Mouse (Mus musculus) T-helper 17 cell (primary cell): Measurements from ENCODE around the gene Ppm1l.

Source experiments
- in situ Hi-C, 2 experiments: fragments of 300-600 bp; cut with MboI, MseI; formaldehyde crosslinking; loops; 1 replicate in 1 of 2; 2 replicates in 1 of 2; pipeline ENCODE4 v1.15.1; 2025; ENCODE audit warnings: high pct_unique_total_duplicates in 2 of 2

Gene Ppm1l

GRCm38 (mm10) chr3:69428221-69428620, 111.6 kb downstream of the Ppm1l start:
- in situ Hi-C loops = no loop called here

DNA sequence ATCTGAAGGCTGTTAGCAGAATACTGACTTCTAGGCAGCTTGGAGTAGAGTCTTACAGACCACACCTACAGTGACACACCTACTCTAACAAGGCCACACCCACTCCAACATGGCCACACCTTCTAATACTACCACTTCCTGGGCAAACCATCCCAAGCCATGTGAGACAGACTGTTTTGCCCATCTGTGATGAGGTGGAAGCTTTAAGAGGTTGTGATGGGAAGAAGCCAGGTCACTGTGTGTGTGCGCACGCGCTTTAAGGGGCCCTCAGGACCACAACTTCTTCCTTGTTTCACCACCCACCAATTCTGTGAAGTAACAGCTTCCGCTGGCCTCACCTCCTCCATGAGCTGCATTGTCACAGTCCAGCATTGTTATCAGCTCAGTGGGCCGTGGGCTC, 112.7 kb downstream of the Ppm1l start:
- in situ Hi-C loops = no loop called here

GRCm38 (mm10) chr3:69433580-69433979, 116.9 kb downstream of the Ppm1l start:
- in situ Hi-C loops = no loop called here

DNA sequence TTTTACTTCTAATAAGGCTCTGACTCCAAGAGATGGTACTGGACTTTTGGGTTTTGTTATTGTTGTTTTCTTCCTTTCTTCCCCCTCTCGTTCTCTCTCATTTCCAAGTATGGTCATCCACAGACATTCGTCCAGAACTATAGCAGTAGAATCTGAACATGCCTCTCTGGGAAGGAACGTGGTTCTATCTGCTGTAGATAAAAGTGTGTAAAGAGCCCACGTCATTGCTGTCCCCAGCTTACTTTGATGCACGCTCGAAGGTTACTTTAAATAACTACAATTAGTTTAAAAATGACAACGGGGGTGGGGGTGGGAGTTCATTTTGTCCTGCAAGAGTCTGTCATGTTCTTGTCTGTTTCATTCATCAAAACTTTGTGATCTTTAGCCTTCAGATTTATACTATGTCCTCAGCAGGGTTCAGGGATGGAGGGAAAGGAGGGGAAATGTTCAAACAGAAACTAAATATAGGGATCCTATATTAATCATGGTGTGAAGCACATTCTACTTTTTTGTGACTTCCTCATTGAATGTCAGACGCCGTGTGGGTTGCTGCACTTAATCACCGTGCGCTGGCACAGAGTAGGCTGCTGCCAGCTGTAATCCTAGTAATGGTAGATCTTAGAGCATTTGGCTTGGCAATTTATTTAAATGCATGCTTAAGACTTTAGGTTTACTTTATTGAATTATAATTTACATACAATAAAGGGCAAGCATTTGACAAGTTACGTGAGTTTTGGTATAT, 122.3 kb downstream of the Ppm1l start:
- in situ Hi-C loops = no loop called here

GRCm38 (mm10) chr3:69440761-69441160, 124.1 kb downstream of the Ppm1l start:
- in situ Hi-C loops = no loop called here

DNA sequence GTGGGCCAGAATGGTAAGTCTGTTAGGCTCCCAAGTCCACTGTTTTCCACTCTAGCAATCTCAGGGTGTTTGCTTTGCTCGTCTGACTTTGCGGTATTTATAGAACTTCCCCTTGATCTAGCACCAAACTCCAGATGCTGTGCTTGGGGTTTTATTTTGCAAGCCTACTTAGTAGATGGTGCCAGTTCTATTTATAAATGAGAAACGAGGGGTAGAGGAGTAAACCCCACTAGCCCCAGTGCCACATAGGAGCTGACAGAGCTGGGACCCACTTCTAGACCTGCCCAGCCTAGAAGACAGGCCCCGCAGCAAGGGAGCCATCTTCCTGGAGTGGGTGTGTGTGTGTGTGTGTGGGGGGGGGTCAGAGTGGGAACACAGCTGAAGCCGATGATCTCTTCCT, 130.3 kb downstream of the Ppm1l start:
- in situ Hi-C loops = loop anchor here in 1 of 2 experiments (5.0 kb wide), 1 partner anchor 80 kb away; no protein-coding TSS in a partner anchor

- in situ Hi-C loops = loop anchor here in 1 of 2 experiments (5.0 kb wide), 1 partner anchor 78 kb away; no protein-coding TSS in a partner anchor
These were observed 132.4 kb downstream of the Ppm1l start for GRCm38 (mm10) chr3:69449041-69449440.

DNA sequence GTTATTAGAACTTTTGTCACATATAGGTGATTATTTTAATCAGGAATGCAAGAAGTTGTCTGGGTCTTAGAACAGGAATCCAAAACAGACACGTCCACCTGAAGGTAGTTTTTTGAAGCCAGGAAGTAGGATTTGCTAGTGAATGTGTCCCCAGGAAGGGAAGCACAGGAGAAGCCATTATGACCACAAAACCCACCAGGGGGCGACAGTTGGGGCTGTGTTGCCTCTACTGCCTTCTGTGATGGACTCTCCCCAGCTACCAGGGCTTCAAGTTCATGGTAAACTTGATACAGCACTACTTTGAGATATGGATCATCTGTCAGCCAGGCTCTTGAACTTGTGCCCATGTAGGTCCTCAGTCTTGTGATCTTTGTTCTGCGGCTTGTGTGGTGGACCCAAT, 137.7 kb downstream of the Ppm1l start:
- in situ Hi-C loops = no loop called here

- in situ Hi-C loops = no loop called here
These were observed 139.4 kb downstream of the Ppm1l start for GRCm38 (mm10) chr3:69456071-69456470.

GRCm38 (mm10) chr3:69458756-69459155, 142.1 kb downstream of the Ppm1l start:
- in situ Hi-C loops = no loop called here

DNA sequence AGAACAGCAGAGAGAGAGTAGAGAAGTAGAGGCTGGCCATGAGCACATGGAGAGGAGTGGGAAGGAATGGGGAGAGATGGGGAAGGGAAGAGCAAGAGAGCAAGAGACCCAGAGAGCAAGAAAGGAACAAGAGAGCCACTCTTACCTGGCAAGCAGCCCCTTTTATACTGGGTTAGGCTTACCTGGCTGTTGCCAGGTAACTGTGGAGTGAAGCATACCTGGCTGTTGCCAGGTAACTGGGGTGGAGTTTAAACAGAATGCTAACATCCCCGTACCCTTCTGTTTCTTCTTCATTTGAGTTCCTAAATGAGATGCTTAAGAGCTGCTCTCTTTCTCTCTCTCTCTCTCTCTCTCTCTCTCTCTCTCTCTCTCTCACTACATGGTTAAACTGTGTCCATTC, 145.3 kb downstream of the Ppm1l start:
- in situ Hi-C loops = loop anchor here in 1 of 2 experiments (10.0 kb wide), 1 partner anchor 817 kb away; no protein-coding TSS in a partner anchor

DNA sequence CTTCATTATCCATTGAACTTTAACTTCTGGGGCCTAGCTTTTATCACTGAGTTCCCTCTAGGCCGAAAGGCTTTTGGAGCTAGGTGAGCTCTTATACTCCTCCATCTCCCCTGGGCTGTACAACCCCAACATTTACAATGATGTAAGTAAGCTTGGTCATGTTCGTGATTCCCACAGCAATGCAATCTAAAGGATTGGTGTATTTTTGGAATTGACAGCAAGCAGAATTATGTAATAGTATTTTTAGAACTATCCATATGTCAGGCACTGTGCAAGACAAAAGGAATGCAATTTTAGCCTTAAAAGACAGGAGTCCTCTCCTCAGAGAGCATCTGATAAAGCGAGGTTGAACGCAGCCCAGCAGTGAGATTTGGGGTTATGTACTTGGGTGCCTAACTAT, 149.1 kb downstream of the Ppm1l start:
- in situ Hi-C loops = loop anchor here in 1 of 2 experiments (5.0 to 10.0 kb wide), 2 partner anchors 98 to 821 kb away; no protein-coding TSS in a partner anchor

DNA sequence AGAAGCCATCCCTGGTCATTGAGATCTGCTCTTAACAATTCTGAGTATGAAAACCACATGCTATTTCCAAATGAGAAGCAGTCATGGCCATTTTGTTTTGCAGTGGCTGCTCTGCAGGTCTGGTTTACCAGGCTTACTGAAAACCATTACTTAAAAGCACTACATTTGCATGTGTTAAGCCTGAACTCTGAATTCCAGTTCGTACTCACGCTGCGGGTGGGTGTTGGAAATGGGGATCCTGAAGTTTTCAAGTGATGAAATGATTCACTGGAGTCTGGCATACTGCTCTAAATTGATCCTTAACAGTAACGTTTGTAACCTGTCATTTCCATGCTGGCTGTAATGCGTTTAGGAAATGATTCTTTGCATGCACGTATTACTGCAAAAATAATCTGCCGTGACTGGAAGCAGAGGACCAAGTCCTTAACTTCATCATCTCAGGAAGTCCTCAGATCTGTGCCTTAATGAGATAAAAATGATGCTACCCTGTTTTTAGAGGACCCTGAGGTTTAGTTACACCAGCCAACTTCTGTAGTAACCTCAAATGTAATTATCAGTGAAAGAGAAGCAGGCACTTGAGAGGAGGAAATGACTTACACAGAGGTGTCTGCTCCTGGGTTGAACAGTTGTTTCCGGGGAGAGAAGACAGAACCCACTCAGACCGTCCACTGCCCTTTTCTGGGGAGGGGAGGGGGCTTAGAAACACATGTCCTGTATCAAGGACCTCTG, 151.8 kb downstream of the Ppm1l start:
- in situ Hi-C loops = loop anchor here in 1 of 2 experiments (5.0 to 10.0 kb wide), 2 partner anchors 101 to 824 kb away; no protein-coding TSS in a partner anchor

- in situ Hi-C loops = loop anchor here (5.0 to 10.0 kb wide), 3 partner anchors 75 to 825 kb away; no protein-coding TSS in a partner anchor
These were observed 152.9 kb downstream of the Ppm1l start for GRCm38 (mm10) chr3:69469463-69470141.

GRCm38 (mm10) chr3:69470142-69470796, 153.6 kb downstream of the Ppm1l start:
- in situ Hi-C loops = loop anchor here in 1 of 2 experiments (10.0 kb wide), 1 partner anchor 75 kb away; no protein-coding TSS in a partner anchor

- in situ Hi-C loops = loop anchor here in 1 of 2 experiments (10.0 kb wide), 1 partner anchor 81 kb away; no protein-coding TSS in a partner anchor
These were observed 159.3 kb downstream of the Ppm1l start for GRCm38 (mm10) chr3:69475850-69476450.

DNA sequence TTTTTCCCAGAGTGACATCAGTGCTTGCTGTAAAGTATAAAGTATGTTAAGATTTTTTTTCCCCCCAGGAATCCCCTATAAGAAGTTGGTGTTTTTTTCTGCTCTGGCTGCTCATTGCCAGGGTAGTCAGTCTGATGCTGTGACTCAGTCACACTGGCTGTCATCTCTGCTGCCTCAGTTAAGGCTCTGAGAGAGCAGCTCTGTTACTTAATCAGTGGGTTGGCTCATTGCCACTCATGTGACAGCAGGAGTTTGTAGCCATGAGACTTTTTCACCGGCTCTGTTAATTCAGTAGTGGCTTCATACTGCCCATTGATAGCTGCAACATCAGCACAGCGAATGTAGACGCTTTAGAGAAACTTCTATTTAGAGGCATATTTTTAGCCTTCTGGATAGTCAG, 163.3 kb downstream of the Ppm1l start:
- in situ Hi-C loops = loop anchor here (5.0 to 10.0 kb wide), 3 partner anchors 85 to 625 kb away; no protein-coding TSS in a partner anchor

- in situ Hi-C loops = loop anchor here (5.0 to 10.0 kb wide), 2 partner anchors 230 to 627 kb away; no protein-coding TSS in a partner anchor
These were observed 165.2 kb downstream of the Ppm1l start for GRCm38 (mm10) chr3:69481835-69482234.

DNA sequence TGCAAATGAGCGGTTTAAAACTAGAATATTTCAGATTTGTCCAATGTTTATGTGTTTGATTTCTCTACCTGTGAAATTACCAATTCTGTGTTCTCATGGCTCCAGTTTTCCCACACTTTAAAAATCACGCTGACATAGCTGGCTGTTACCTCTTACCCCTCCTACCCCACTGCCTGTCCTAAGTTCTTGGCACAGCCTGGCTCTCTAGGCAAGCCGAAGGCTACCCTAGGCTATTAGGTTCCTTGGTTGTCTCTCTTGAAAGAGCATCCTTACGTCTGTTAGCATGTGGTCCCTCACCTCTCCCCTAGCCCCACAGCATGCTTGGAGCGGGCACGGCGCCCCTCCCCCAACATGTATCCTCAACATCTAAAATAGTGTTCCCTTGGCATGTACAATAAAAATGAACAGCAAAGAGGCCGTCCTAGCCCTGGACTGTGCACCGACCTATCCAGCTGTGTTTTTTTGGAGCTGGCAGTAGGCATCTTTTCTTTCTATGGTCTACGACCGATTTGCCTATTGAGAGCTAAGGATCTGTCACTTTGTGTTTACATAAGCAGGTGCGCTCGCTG, 167.4 kb downstream of the Ppm1l start:
- in situ Hi-C loops = loop anchor here (5.0 to 10.0 kb wide), 2 partner anchors 232 to 629 kb away; no protein-coding TSS in a partner anchor

DNA sequence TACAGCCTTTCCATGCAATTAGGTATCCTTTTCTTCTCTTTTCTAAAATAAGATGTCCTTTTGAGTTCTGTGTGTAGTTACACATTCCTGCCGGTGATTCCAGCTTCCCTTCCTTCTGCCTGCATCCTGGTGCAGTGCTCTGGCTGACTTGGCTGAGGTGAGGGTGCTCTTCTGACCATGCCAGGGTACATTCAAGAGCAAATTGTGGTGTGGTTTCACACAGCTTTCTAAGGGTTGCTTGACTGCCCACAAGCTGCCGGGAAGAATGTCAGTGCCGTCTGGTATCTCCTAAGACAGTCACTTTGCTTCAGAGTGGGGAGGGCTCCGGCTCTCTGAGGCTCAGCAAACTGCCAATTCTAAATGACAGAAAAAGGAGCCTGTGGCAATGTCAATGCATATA, 167.9 kb downstream of the Ppm1l start:
- in situ Hi-C loops = loop anchor here (5.0 to 10.0 kb wide), 2 partner anchors 232 to 630 kb away; no protein-coding TSS in a partner anchor
